Mouse (Mus musculus) forebrain, embryonic 12.5 days (tissue): ENCODE data around the gene Nrp2. TPM values are rescaled to one million over a fixed set of nuclear protein-coding genes. Genes with fewer than 3 reads are reported as not detected.

Experiments
- ATAC-seq: fragments of 200-750 bp; cut with Nextera tagmentation; 2 replicates; pipeline ENCODE4 v1.8.0; 2017; ENCODE audit warnings: moderate TSS enrichment; ENCODE audit not compliant: low FRiP score
- H3K27ac ChIP-seq: fragments of 300-500 bp; sonication (generic); 2 replicates; pipeline ENCODE4 v1.5.1; 2016; ENCODE audit warnings: mild to moderate bottlenecking
- H3K27me3 ChIP-seq: fragments of 300-500 bp; sonication (generic); 2 replicates; pipeline ENCODE4 v1.6.1; 2016; ENCODE audit warnings: mild to moderate bottlenecking
- H3K36me3 ChIP-seq: fragments of 300-500 bp; sonication (generic); replicated peaks from 2 replicates; pipeline ENCODE4 v1.6.1; 2016; ENCODE audit warnings: mild to moderate bottlenecking
- H3K4me1 ChIP-seq: fragments of 300-500 bp; sonication (generic); 2 replicates; pipeline ENCODE4 v1.6.1; 2016
- H3K4me2 ChIP-seq: fragments of 300-500 bp; sonication (generic); 2 replicates; pipeline ENCODE4 v1.6.1; 2016; ENCODE audit warnings: mild to moderate bottlenecking, moderate library complexity
- H3K4me3 ChIP-seq: fragments of 300-500 bp; sonication (generic); replicated peaks from 2 replicates; pipeline ENCODE4 v1.5.1; 2016; ENCODE audit warnings: mild to moderate bottlenecking
- H3K9ac ChIP-seq: fragments of 300-500 bp; sonication (generic); 2 replicates; pipeline ENCODE4 v1.6.1; 2016; ENCODE audit warnings: mild to moderate bottlenecking
- H3K9me3 ChIP-seq: fragments of 300-500 bp; sonication (generic); 2 replicates; pipeline ENCODE4 v1.6.1; 2016
- WGBS: fragments of 180-500 bp; shearing (Covaris S2); methylation state at CpG from one replicate; pipeline ENCODE4 v1.1.7; 2016; 5-methylcytosine and 5-hydroxymethylcytosine counted together
- polyA plus RNA-seq: library from polyadenylated mRNA; unstranded; fragments of >200 nt; fragmentation: Nextera tagmentation; extraction: Ambion mirVana; gene quantifications from 2 replicates; pipeline ENCODE4 v1.2.1, GENCODE M21; 2016

Gene Nrp2
- polyA plus RNA-seq, 1 experiment from 2014 or later = 33.1 TPM

- 0 out of 2 replicates have a peak, but pooled peaks cover 6% of the 10 kb centered on the region for H3K36me3 ChIP-seq
- H3K27me3 ChIP-seq = peaks cover 11% of the 10 kb centered on the region; the same call in 1 of the 2 replicates
- H3K4me2 ChIP-seq = no peak overlapping the region
- no peak overlapping the region for H3K4me3 ChIP-seq
- peaks cover 29% of the 10 kb centered on the region for H3K4me1 ChIP-seq
- no peak overlapping the region for H3K27ac ChIP-seq
- H3K9me3 ChIP-seq = no peaks in the 10 kb centered on the region
- no peak overlapping the region for H3K9ac ChIP-seq
- ATAC-seq = no peak
- WGBS = 91% methylated on average over 6 of the region's 6 CpGs
Measured at GRCm38 (mm10) chr1:62719770-62720169, 16.7 kb downstream of the Nrp2 start.

DNA sequence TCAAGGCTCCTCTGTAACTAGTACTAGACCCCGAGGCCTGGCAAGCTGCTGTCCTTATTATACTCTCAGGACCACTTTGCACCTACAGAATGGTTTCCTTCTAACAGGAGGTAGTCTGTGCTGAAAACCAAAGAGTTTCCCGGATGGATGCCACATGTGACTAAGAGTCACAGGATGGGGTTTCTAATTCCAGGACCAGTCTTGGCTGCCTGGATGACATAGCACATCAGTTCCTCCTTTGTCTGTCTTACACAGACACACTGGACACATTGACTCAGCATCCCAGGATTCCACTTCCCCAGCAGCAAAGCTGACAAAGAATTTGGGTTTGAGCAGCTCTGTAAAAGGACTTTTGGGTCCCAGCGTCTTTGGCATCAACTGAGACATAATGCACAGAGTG is 17.1 kb downstream of the Nrp2 start:
- no peak overlapping the region for H3K27ac ChIP-seq
- H3K36me3 ChIP-seq = 0 out of 2 replicates have a peak, but pooled peaks cover 6% of the 10 kb centered on the region
- ATAC-seq = no peak
- H3K9ac ChIP-seq = no peak overlapping the region
- no peak overlapping the region for H3K4me2 ChIP-seq
- no peak overlapping the region for H3K4me3 ChIP-seq
- 68% methylated on average over 3 of the region's 3 CpGs for WGBS
- peaks cover 11% of the 10 kb centered on the region; the same call in 1 of the 2 replicates for H3K27me3 ChIP-seq
- H3K4me1 ChIP-seq = peaks cover 29% of the 10 kb centered on the region
- no peaks in the 10 kb centered on the region for H3K9me3 ChIP-seq

DNA sequence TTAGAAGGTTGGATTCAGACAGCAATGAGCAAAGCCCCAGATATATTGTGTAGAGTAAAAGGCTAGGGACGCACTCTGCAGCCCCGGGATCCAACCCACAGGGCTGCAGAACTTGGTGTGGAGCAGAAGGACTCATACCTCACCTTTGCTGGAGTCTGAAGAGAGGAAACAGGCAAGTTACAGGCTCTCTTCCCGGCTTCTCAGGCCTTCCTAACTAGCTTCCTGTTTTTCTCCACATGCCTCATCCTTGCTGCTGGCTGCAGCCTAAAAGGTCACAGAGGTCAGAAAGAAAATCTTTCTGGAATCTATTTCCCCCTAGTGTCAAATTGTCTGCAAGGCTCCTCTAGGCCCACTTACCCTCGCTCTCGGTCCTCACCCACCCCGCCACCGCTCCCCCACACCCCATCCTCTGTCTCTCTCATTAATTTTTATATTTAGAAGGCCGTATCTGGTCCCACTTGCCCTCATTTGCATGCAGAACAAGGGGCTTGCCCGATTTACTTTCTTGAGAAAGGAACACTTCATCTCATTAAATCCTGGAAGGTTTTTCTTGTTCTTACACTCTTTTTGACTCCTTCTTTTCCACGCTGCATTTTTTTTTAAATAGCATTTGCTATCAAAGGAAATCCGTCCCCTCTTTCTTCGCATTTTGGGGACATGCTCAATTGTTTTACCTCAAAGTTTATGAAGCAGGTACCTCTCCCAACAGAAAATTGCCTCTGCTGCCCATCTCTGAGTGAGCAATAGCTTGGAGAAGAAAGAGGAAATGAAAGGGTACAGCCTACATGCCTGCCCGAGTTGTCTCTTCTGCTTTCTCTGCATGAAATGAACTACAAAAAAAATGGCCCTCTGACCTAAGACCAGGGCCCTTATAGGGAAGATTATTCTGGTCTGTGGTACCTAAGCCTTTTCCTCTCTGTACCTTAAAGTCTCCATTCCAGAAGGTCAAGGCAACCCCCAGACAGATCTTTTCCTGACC is 17.9 kb downstream of the Nrp2 start:
- 50% methylated on average over 13 of the region's 13 CpGs for WGBS
- no peak for ATAC-seq
- Histone ChIP-seq H3K27me3 (peaks cover 11% of the 10 kb centered on the region; the same call in 1 of the 2 replicates), H3K27ac (no peak overlapping the region), H3K4me2 (no peak overlapping the region), H3K4me1 (peaks cover 29% of the 10 kb centered on the region), H3K9ac (no peak overlapping the region), H3K4me3 (no peak overlapping the region), H3K36me3 (0 out of 2 replicates have a peak, but pooled peaks cover 6% of the 10 kb centered on the region), H3K9me3 (no peaks in the 10 kb centered on the region)

GRCm38 (mm10) chr1:62721706-62722187 is 18.7 kb downstream of the Nrp2 start:
- 77% methylated on average over 7 of the region's 7 CpGs for WGBS
- Histone ChIP-seq H3K4me2 (no peak overlapping the region), H3K27me3 (peaks cover 11% of the 10 kb centered on the region; the same call in 1 of the 2 replicates), H3K9ac (no peak overlapping the region), H3K27ac (no peak overlapping the region), H3K9me3 (no peaks in the 10 kb centered on the region), H3K36me3 (0 out of 2 replicates have a peak, but pooled peaks cover 6% of the 10 kb centered on the region), H3K4me3 (no peak overlapping the region), H3K4me1 (peaks cover 22% of the 10 kb centered on the region)
- no peak for ATAC-seq

DNA sequence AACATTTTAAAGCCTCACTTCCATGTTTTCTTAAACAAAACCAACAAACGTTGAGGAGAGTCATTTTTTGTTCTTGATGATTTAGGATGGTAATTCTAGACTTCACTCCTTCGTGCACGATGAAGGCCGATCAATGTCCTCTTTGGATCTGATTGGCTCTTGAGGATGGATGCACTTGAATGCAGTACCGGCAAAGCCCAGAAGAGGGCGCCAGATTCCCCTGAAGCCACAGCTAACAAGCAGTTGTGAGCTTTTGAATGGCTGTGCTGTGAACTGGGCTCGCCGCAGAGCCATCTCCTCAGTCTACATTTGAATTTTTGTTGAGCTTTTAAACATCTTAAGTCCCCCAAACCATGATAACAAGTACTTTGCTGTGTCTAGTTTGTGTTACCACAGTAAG is 19.4 kb downstream of the Nrp2 start:
- no peak for ATAC-seq
- 65% methylated on average over 8 of the region's 8 CpGs for WGBS
- H3K4me1 ChIP-seq = peaks cover 14% of the 10 kb centered on the region

GRCm38 (mm10) chr1:62723891-62724290 is 20.8 kb downstream of the Nrp2 start:
- Histone ChIP-seq H3K36me3 (0 out of 2 replicates have a peak, but pooled peaks cover 6% of the 10 kb centered on the region), H3K27ac (no peak overlapping the region), H3K4me3 (no peak overlapping the region), H3K4me1 (peaks cover 8% of the 10 kb centered on the region), H3K9me3 (no peaks in the 10 kb centered on the region), H3K9ac (no peak overlapping the region), H3K27me3 (peaks cover 10% of the 10 kb centered on the region; the same call in 1 of the 2 replicates), H3K4me2 (no peak overlapping the region)
- no peak for ATAC-seq
- 82% methylated on average over 5 of the region's 5 CpGs for WGBS

More for the DNA sequence above, 19.4 kb downstream of the Nrp2 start:
- Histone ChIP-seq H3K9ac (no peak overlapping the region), H3K4me2 (no peak overlapping the region), H3K36me3 (0 out of 2 replicates have a peak, but pooled peaks cover 6% of the 10 kb centered on the region), H3K27me3 (peaks cover 11% of the 10 kb centered on the region; the same call in 1 of the 2 replicates), H3K4me3 (no peak overlapping the region), H3K9me3 (no peaks in the 10 kb centered on the region), H3K27ac (no peak overlapping the region)

- no peak overlapping the region for H3K9ac ChIP-seq
- H3K4me2 ChIP-seq = no peak overlapping the region
- peaks cover 12% of the 10 kb centered on the region for H3K4me1 ChIP-seq
- H3K27ac ChIP-seq = no peak overlapping the region
- ATAC-seq = no peak
- H3K9me3 ChIP-seq = no peaks in the 10 kb centered on the region
- WGBS = 82% methylated on average over 6 of the region's 6 CpGs
- peaks cover 3% of the 10 kb centered on the region; the same call in 1 of the 2 replicates for H3K27me3 ChIP-seq
- H3K36me3 ChIP-seq = 0 out of 2 replicates have a peak, but pooled peaks cover 6% of the 10 kb centered on the region
- no peak overlapping the region for H3K4me3 ChIP-seq
Measured at GRCm38 (mm10) chr1:62724461-62725021, 21.5 kb downstream of the Nrp2 start.

DNA sequence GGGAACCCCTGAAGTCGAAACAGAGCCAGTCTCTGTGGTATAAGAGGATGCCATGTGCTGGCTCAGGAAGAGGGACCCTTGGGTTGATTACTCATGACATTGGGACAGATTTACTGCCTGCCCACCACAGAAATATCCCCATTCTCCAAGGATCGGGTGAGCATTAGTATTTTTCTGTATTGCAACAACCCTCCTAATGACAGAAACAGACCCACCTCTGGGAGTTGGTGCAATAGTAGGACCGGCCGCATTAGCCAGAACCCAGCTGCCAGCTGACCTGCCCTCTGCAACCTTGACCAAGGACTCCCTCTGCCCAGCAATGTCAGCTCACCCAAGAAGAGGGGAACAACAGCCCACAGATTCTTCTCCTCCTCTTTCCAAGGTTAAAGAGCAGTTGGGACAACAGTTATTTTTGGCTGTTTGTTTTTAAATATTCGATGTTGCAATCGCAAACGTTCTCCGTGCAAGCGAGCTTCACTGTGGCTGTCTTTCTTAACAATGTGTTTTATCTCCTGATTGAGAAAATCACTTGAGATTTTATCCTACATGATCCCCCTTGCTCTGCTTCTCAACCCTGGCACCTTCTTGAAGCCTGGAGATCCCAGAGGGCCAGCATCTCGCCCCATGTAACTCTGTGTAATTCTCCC is 22.1 kb downstream of the Nrp2 start:
- H3K4me1 ChIP-seq = peaks cover 16% of the 10 kb centered on the region
- no peak for ATAC-seq
- H3K36me3 ChIP-seq = 0 out of 2 replicates have a peak, but pooled peaks cover 6% of the 10 kb centered on the region
- H3K4me3 ChIP-seq = no peak overlapping the region
- H3K4me2 ChIP-seq = no peak overlapping the region
- no peaks in the 10 kb centered on the region for H3K27me3 ChIP-seq
- H3K27ac ChIP-seq = no peak overlapping the region
- H3K9ac ChIP-seq = no peak overlapping the region
- 84% methylated on average over 10 of the region's 10 CpGs for WGBS
- no peaks in the 10 kb centered on the region for H3K9me3 ChIP-seq

GRCm38 (mm10) chr1:62727191-62727590 is 24.1 kb downstream of the Nrp2 start:
- no peaks in the 10 kb centered on the region for H3K27me3 ChIP-seq
- H3K4me3 ChIP-seq = no peak overlapping the region
- no peak overlapping the region for H3K4me2 ChIP-seq
- no peak overlapping the region for H3K27ac ChIP-seq
- H3K9ac ChIP-seq = no peak overlapping the region
- ATAC-seq = no peak
- 45% methylated on average over 4 of the region's 4 CpGs for WGBS
- H3K4me1 ChIP-seq = peaks cover 11% of the 10 kb centered on the region
- 0 out of 2 replicates have a peak, but pooled peaks cover 5% of the 10 kb centered on the region for H3K36me3 ChIP-seq
- no peaks in the 10 kb centered on the region for H3K9me3 ChIP-seq

DNA sequence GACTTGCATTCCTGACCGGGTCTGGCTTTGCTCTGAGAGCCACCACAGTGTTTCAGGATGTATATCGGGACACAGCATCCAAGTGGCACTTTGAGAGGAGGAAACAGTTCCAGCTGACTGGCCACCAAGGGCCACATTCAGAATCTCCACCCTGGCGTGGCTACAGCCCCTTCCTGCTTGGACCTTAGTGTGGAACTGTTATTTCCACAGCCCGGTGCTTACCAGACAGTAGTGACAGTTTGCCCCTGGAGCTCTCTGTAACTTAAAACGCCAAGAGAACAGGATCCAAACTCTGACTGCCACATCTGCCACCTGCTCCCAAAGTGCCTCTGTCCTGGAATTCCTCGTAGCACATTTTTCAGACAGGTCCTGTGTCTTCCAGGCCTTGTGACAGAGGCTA is 25.3 kb downstream of the Nrp2 start:
- no peak overlapping the region for H3K4me3 ChIP-seq
- WGBS = 68% methylated on average over 6 of the region's 6 CpGs

GRCm38 (mm10) chr1:62728926-62729325 is 25.8 kb downstream of the Nrp2 start:
- ATAC-seq = no peak
- Histone ChIP-seq H3K36me3 (no peaks in the 10 kb centered on the region), H3K4me2 (no peak overlapping the region), H3K27me3 (no peaks in the 10 kb centered on the region), H3K4me1 (peaks cover 18% of the 10 kb centered on the region), H3K4me3 (no peak overlapping the region), H3K9me3 (no peaks in the 10 kb centered on the region), H3K27ac (no peak overlapping the region), H3K9ac (no peak overlapping the region)
- 78% methylated on average over 9 of the region's 9 CpGs for WGBS

More for the DNA sequence above, 25.3 kb downstream of the Nrp2 start:
- Histone ChIP-seq H3K9ac (no peak overlapping the region), H3K27ac (no peak overlapping the region), H3K27me3 (no peaks in the 10 kb centered on the region), H3K4me1 (peaks cover 18% of the 10 kb centered on the region), H3K9me3 (no peaks in the 10 kb centered on the region), H3K36me3 (no peaks in the 10 kb centered on the region), H3K4me2 (no peak overlapping the region)
- ATAC-seq = no peak
